Mouse (Mus musculus): ENCODE results near the gene Lrrc15. TPM values are rescaled to one million over a fixed set of nuclear protein-coding genes. Genes with fewer than 3 reads are reported as not detected.

Gene Lrrc15
- polyA plus RNA-seq, 1 experiment from 2014 or later: 0.57 TPM

DNA sequence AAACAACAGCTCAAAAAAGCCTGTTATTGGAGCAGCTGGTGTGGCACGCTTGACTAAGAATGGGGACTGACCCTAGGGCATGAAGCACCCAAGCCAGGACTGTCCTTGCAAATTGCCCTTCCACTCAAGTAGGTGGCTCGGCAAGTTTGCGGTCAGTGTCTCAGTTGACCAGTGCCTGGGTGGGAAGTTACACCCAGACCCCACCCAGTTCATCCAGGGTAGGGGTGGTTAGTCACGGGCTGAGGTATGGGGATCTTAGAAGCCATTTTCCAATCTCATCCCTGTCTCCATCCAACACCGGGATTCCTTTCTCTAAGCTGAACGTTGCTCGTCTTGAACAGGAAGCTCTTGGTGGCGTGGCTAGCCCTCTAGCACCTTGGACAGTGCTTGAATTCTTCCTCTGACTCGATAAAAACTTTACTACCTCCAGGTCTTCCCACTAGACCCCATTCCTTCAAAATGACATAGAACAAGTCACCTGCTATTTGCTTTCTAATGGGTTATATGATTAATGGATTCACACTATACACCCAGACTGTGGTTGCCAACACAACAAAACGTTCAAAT, 16.7 kb upstream of the Lrrc15 start:
- ATAC-seq (ENCODE audit: low FRiP score): no peak
- Histone ChIP-seq H3K27me3 (peaks cover 30% of the 10 kb centered on the region), H3K9me3 (no peaks in the 10 kb centered on the region), H3K4me1 (no peaks in the 10 kb centered on the region), H3K36me3 (replicated peaks) (no peaks in the 10 kb centered on the region), H3K27ac (no peak overlapping the region), H3K4me2 (no peak overlapping the region), H3K9ac (no peak overlapping the region), H3K4me3 (replicated peaks) (no peak overlapping the region)
- 73% methylated on average over 10 of the region's 10 CpGs for WGBS

DNA sequence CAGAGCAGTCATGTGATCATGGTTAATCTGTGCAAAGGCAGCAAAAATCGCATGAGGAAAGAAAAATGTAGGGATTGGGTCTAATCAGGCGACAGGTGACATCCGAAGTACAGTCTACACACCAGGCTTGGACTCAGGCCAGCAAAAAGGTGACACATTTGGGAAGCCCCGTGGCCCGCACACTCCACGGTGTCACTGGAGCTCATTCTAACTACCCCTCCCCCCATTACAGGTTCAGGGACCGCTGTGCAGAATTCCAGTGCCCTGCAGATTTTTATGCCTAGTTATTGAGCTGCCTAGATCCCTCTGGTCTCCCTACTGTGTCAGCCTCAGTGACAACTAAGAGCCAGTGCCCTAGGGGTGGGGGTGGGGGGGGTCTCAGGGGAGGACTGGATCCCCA, 14.4 kb upstream of the Lrrc15 start:
- no peak overlapping the region for H3K9ac ChIP-seq
- no peak for ATAC-seq (ENCODE audit: low FRiP score)
- H3K9me3 ChIP-seq: no peaks in the 10 kb centered on the region
- no peak overlapping the region for H3K4me3 ChIP-seq (replicated peaks)
- peaks cover 8% of the 10 kb centered on the region; the same call in 1 of the 2 replicates for H3K27me3 ChIP-seq
- no peaks in the 10 kb centered on the region for H3K36me3 ChIP-seq (replicated peaks)
- WGBS: 89% methylated on average over 7 of the region's 7 CpGs
- H3K4me2 ChIP-seq: no peak overlapping the region
- H3K4me1 ChIP-seq: no peaks in the 10 kb centered on the region
- no peak overlapping the region for H3K27ac ChIP-seq

DNA sequence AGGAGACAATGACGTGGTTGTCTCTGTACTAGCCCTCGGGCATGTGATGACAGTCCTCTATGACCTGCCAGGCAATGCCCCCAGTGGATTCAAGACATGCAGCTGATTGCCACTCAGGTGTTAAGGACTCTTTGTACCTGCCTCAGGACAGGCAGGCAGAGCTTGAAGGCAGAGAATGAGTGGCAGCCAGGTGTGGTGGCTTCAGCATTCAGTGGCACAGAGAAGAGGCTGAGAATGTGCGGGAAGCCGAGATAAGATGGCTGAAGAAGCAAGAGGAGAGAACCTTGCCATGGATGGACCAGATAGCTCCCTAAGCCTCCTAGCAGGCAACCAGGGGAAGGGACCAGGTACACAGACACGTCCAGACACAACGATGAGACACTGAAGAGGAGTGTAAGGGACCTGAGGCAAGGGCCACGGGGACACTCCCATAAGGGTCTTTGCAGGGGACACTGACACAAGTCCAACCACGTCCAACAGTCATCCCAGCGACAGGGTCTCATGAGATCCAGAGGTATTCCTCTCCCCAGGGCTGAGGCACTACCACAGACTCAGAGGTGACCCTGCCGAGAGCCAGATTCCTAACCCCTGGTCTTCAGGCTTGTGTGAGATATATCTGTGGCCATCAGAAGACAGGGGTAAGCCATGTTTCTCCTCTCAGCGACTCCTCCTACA, 13.7 kb upstream of the Lrrc15 start:
- Histone ChIP-seq H3K4me1 (no peaks in the 10 kb centered on the region), H3K9ac (no peak overlapping the region), H3K9me3 (no peaks in the 10 kb centered on the region), H3K27me3 (0 out of 2 replicates have a peak, but pooled peaks cover 2% of the 10 kb centered on the region), H3K36me3 (replicated peaks) (no peaks in the 10 kb centered on the region), H3K4me2 (no peak overlapping the region), H3K4me3 (replicated peaks) (no peak overlapping the region), H3K27ac (no peak overlapping the region)
- no peak for ATAC-seq (ENCODE audit: low FRiP score)
- 90% methylated on average over 11 of the region's 11 CpGs for WGBS

DNA sequence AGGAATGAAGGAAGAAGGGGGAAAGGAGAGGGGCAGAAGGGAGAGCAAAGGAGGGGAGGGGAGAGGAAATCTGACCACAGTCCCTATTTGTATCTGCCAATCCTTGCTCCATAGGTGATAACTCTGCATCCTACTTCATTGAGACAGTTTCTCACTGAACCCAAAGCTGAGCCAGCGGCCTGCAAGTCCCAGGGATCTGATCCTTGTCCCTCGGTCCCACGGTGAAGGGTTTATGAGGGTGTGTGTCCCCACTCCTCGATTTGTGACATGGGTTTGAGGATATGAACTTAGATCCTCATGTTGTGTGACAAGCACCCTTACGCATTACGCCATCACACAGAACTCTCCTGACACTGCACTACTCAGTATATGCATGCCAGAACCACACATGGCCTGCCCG, 12.1 kb upstream of the Lrrc15 start:
- Histone ChIP-seq H3K4me2 (no peak overlapping the region), H3K4me3 (replicated peaks) (no peak overlapping the region), H3K9me3 (no peaks in the 10 kb centered on the region), H3K36me3 (replicated peaks) (no peaks in the 10 kb centered on the region), H3K27ac (no peak overlapping the region), H3K4me1 (no peaks in the 10 kb centered on the region), H3K9ac (no peak overlapping the region), H3K27me3 (no peaks in the 10 kb centered on the region)
- no peak for ATAC-seq (ENCODE audit: low FRiP score)
- WGBS: 89% methylated on average over 7 of the region's 7 CpGs

DNA sequence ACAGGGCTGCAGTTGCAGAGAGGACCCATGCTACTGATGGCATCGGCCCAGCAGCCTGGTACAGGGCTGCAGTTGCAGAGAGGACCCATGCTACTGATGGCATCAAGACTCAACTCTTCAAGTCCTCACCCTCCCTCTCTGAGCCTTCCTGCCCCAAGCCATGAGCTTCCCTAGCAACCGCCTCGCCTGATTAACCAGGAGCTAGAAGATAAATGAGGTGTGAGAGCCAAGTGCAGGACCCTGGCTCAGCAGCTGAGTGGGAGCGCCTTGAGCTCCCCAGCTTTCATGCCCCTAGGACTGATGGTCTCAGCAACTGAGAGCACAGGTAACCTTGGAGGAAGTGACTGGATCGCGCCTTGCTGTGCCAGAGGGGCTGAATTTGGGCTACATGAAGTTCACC, 7.4 kb upstream of the Lrrc15 start:
- Histone ChIP-seq H3K27ac (no peak overlapping the region), H3K4me1 (peaks cover 4% of the 10 kb centered on the region; the same call in 1 of the 2 replicates), H3K27me3 (peaks cover 23% of the 10 kb centered on the region), H3K4me3 (replicated peaks) (no peak overlapping the region), H3K36me3 (replicated peaks) (no peaks in the 10 kb centered on the region), H3K4me2 (no peak overlapping the region), H3K9me3 (no peaks in the 10 kb centered on the region), H3K9ac (no peak overlapping the region)
- 81% methylated on average over 6 of the region's 6 CpGs for WGBS
- ATAC-seq (ENCODE audit: low FRiP score): no peak

DNA sequence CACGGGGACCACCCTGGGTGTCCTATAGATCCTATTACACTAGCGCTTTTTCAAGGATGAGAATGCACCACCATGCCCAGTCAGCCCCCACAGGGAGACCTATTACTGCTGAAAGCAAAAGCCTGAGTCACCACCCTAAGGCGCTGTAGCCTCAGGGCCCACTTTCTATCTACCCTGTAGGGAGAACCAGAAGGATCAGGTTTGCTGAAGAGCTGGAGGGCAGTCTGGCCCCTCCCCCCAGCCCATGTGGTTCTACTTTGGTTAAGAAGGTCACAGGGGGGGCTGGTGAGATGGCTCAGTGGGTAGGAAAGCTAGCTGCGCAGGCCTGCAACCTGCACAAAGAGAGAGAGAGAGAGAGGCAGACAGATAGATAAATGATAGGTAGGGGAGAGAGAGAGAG, 2.6 kb upstream of the Lrrc15 start:
- Histone ChIP-seq H3K27ac (no peak overlapping the region), H3K9ac (no peak overlapping the region), H3K36me3 (replicated peaks) (no peaks in the 10 kb centered on the region), H3K4me1 (peaks cover 24% of the 10 kb centered on the region), H3K4me3 (replicated peaks) (no peak overlapping the region), H3K9me3 (no peaks in the 10 kb centered on the region), H3K27me3 (peaks cover 66% of the 10 kb centered on the region), H3K4me2 (no peak overlapping the region)
- 57% methylated on average over 4 of the region's 4 CpGs for WGBS
- no peak for ATAC-seq (ENCODE audit: low FRiP score)

DNA sequence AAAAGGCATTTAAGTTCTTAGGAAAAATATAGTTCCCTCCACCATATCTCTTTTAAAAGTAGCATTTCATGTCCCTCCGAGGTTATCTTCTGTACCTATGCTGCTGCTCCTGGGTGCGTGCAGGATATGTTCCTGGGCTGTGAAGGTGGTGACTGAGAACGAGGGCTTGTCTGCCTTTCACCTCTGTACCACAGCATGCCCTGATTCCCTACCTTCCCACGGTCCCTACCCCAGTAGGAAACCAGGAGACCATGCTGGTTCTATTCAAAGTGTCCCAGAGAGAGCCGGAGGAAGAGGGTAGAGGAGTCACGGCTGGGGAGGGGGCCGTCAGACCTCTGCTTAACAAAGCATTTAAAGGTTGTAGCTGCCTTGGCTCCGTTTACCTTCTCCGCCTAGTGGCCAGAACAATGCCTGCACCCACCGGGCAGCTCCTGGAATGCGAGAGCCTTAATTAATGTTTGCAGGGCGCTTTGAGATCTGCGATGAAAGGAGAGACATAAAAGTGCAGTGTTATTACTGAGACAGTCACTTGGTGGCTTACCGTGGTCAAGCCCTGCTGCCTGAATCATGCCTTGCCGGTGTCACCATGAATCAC, 784 bp upstream of the Lrrc15 start:
- 2% methylated on average over 15 of the region's 15 CpGs for WGBS
- peaks cover 61% of the 10 kb centered on the region for H3K27me3 ChIP-seq
- no peaks in the 10 kb centered on the region for H3K9me3 ChIP-seq
- peak overlapping the region; percentile 15; the same call in 1 of the 2 replicates for H3K4me3 ChIP-seq (replicated peaks)
- H3K9ac ChIP-seq: no peak overlapping the region
- H3K36me3 ChIP-seq (replicated peaks): no peaks in the 10 kb centered on the region
- peaks cover 27% of the 10 kb centered on the region for H3K4me1 ChIP-seq
- no peak overlapping the region for H3K27ac ChIP-seq
- peak; percentile 70 for ATAC-seq (ENCODE audit: low FRiP score)
- peak overlapping the region; percentile 40 for H3K4me2 ChIP-seq

DNA sequence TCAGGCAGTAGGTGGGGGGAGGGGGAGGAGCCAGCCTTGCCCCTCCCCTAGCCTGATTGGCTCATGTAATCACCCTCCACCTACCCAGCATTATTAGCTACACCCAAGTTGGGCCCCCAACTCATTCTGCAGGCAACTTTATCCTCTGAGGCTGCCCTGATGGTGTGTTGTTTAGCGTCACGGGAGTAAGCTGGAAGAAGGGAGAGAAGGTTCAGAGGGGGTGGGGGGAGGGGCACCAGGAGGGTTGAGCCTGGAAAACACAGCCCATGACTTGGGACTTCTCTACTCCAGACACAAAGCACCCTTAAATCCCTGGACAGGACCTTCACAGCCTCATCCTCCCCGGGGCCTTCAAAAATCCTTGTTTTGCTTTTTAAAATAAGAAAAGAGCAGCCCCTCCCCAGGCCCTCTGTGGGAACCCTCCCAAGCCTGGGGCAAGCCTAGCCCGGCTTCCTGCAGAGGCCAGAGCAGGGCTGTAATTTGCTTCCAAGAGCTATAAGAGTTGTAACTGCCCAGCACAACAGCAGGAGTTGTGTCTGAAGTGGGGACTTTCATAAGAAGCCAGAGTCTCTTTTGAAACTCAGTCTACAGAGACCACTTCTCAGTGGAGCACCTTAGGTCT, 2.3 kb downstream of the Lrrc15 start:
- H3K36me3 ChIP-seq (replicated peaks): no peaks in the 10 kb centered on the region
- no peak for ATAC-seq (ENCODE audit: low FRiP score)
- H3K9ac ChIP-seq: no peak overlapping the region
- no peak overlapping the region for H3K4me3 ChIP-seq (replicated peaks)
- peaks cover 26% of the 10 kb centered on the region for H3K4me1 ChIP-seq
- WGBS: 10% methylated on average over 4 of the region's 4 CpGs
- H3K9me3 ChIP-seq: no peaks in the 10 kb centered on the region
- H3K27me3 ChIP-seq: peaks cover 47% of the 10 kb centered on the region
- no peak overlapping the region for H3K27ac ChIP-seq
- H3K4me2 ChIP-seq: no peak overlapping the region

DNA sequence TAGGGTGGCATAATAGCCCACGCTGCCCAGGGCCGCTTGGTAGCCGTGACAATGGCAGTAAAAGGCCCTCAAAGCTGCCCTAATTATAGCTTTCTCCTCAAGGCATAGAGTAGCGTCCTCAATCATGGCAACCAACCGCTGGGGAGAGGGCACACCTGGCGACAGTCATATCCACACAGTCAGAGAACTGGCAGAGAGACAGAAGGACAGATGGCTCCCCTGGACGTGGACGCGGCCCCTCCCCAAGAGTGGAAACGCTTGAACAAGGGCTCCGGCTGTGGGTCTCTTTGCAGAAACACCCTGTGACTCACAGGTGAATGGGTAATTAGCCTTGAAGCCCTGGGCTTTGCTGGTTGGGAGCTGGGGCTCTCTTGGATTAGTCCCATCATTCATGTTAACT, 4.7 kb downstream of the Lrrc15 start:
- H3K4me3 ChIP-seq (replicated peaks): no peak overlapping the region
- no peak overlapping the region for H3K27ac ChIP-seq
- H3K9ac ChIP-seq: no peak overlapping the region
- peaks cover 23% of the 10 kb centered on the region for H3K27me3 ChIP-seq
- no peak overlapping the region for H3K4me2 ChIP-seq
- H3K4me1 ChIP-seq: peaks cover 15% of the 10 kb centered on the region
- no peaks in the 10 kb centered on the region for H3K9me3 ChIP-seq
- WGBS: 73% methylated on average over 11 of the region's 11 CpGs
- no peaks in the 10 kb centered on the region for H3K36me3 ChIP-seq (replicated peaks)
- ATAC-seq (ENCODE audit: low FRiP score): no peak

DNA sequence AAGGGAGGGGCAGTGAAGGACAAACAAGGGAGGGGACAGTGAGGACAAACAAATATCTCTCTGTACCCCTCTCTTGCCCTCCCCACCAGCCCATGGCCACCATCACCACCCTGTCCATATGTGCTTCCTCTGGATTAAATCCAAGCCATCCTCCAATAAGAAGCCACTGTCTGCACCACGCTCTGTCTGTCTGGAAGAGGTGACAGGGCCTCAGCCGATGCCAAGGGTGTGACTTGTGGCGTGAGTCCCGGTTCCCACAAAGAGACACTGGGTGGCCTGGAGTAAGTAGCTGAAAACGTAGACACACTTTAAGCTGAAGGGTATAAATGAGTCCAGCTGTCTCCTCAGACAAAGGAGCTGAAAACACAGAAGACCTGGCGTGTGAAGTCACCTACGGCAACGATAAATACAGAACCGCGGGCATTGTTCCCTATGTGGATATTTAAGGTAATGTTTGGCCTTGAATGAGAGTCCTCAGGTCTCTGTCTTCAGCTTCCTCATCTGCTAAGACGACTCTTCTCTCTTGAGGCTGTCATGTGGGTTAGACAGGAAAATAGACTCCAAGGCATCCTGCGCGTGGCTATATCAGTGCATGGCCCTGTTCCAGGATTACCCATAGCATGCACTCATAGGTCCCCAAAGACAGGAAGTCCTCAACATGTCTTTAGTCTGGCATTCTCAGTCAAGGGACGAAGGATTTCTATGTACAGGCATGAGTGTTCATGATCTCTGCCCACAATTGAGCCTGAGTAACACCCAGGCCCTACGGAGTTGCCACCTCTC, 7.3 kb downstream of the Lrrc15 start:
- Histone ChIP-seq H3K9ac (no peak overlapping the region), H3K4me1 (peaks cover 16% of the 10 kb centered on the region), H3K4me3 (replicated peaks) (no peak overlapping the region), H3K27ac (no peak overlapping the region), H3K36me3 (replicated peaks) (no peaks in the 10 kb centered on the region), H3K27me3 (no peaks in the 10 kb centered on the region), H3K4me2 (no peak overlapping the region), H3K9me3 (no peaks in the 10 kb centered on the region)
- WGBS: 82% methylated on average over 15 of the region's 15 CpGs
- no peak for ATAC-seq (ENCODE audit: low FRiP score)

DNA sequence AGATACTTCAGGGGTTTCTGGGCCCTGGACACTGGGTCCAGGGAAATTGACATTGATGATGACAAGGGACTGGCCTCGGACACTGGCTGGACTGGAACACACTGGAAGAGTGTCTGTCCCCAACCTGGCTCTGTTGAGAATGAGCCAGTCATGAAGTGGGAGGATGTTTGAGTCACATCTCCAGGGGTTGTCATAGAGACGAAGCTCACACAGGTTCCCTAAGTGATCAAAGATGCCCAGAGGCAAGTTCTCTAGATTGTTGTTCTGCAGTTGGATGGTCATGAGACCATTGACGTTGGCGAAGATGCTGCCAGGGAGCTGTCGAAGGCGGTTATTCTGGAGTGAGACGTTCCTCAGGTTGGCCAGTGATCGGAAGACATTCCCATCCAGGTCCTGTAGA, 10.0 kb downstream of the Lrrc15 start:
- Histone ChIP-seq H3K9ac (no peak overlapping the region), H3K9me3 (no peaks in the 10 kb centered on the region), H3K4me2 (no peak overlapping the region), H3K36me3 (replicated peaks) (no peaks in the 10 kb centered on the region), H3K27me3 (no peaks in the 10 kb centered on the region), H3K4me1 (peaks cover 12% of the 10 kb centered on the region), H3K27ac (no peak overlapping the region), H3K4me3 (replicated peaks) (no peak overlapping the region)
- ATAC-seq (ENCODE audit: low FRiP score): no peak
- WGBS: 94% methylated on average over 8 of the region's 8 CpGs

DNA sequence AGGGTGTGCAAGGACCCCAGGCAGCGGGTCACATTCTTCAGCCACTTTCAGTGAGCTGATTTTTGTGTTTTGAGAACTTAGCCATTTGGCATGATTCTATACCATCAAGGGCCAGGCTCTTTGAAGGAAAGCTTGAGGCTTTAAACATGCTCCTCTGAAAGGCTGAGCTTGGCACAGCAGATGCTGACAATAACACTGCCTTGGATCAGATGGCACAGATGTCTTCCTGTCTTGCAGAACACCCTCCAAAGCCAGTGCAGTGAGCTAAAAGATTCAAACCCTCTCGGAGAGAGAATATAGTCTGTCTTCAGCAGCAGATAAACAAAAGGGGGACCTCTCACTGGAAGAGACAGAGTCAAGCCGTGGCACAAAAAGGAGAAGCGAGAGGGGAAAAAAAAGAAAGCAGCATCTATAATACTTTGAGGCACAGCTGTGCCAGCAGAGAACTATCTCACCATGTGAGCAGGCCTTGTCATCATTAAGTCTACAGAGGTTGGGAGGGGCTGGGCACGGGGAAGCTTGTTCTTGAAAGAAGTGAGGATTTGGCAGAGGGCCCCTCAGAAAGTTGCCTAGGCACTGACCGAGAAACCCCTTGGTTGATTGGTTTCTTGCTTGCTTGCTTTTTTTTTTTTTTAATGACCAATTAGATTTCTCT, 11.0 kb downstream of the Lrrc15 start:
- 53% methylated on average over 6 of the region's 6 CpGs for WGBS
- no peak overlapping the region for H3K4me2 ChIP-seq
- H3K4me1 ChIP-seq: peaks cover 12% of the 10 kb centered on the region
- no peaks in the 10 kb centered on the region for H3K36me3 ChIP-seq (replicated peaks)
- no peak overlapping the region for H3K9ac ChIP-seq
- H3K27me3 ChIP-seq: no peaks in the 10 kb centered on the region
- H3K4me3 ChIP-seq (replicated peaks): no peak overlapping the region
- no peak for ATAC-seq (ENCODE audit: low FRiP score)
- H3K27ac ChIP-seq: peak overlapping the region; percentile 53
- no peaks in the 10 kb centered on the region for H3K9me3 ChIP-seq
